Mouse (Mus musculus) heart, adult 9 months (tissue): Measurements from ENCODE around the gene Ibsp.

Experiments
- DNase-seq, 2 experiments: peaks; one replicate each; pipeline ENCODE4 v3.0.0; 2022; ENCODE audit warnings: low spot score in 2 of 2

Gene Ibsp

GRCm38 (mm10) chr5:104342881-104343280 is 43.9 kb downstream of the Ibsp start:
- DNase-seq, result no peak

- DNase-seq, result no peak
Measured at GRCm38 (mm10) chr5:104344526-104345240, 45.7 kb downstream of the Ibsp start.

- DNase-seq, result peak; percentile 28 to 41
Measured at GRCm38 (mm10) chr5:104345241-104345630, 46.3 kb downstream of the Ibsp start.

GRCm38 (mm10) chr5:104351041-104351440 is 52.1 kb downstream of the Ibsp start:
- DNase-seq, result no peak

- no peak for DNase-seq
Measured at GRCm38 (mm10) chr5:104351874-104352273, 52.9 kb downstream of the Ibsp start.

GRCm38 (mm10) chr5:104357575-104357974 is 58.6 kb downstream of the Ibsp start:
- no peak for DNase-seq

- DNase-seq, result peak in 1 of 2 experiments; percentile 11
Measured at GRCm38 (mm10) chr5:104358592-104358991, 59.6 kb downstream of the Ibsp start.

- DNase-seq, result no peak
Measured at GRCm38 (mm10) chr5:104359257-104359656, 60.3 kb downstream of the Ibsp start.
